Mouse (Mus musculus) embryonic facial prominence, embryonic 15.5 days (tissue): ENCODE results near the gene Smpdl3a. TPM values are rescaled to one million over a fixed set of nuclear protein-coding genes. Genes with fewer than 3 reads are reported as not detected.

ENCODE experiments used
- ATAC-seq: fragments of 200-750 bp; cut with Nextera tagmentation; 2 replicates; pipeline ENCODE4 v1.8.0; 2017; ENCODE audit warnings: low read depth, moderate TSS enrichment; ENCODE audit not compliant: insufficient number of reproducible peaks, low FRiP score, low TSS enrichment
- H3K27ac ChIP-seq: fragments of 300-500 bp; sonication (generic); replicated peaks from 2 replicates; pipeline ENCODE4 v1.5.1; 2015; ENCODE audit warnings: mild to moderate bottlenecking, inconsistent platforms
- H3K27me3 ChIP-seq: fragments of 300-500 bp; sonication (generic); 2 replicates; pipeline ENCODE4 v1.6.1; 2015; ENCODE audit warnings: inconsistent platforms
- H3K36me3 ChIP-seq: fragments of 300-500 bp; sonication (generic); 2 replicates; pipeline ENCODE4 v1.6.1; 2015; ENCODE audit warnings: mild to moderate bottlenecking, inconsistent platforms
- H3K4me1 ChIP-seq: fragments of 300-500 bp; sonication (generic); 2 replicates; pipeline ENCODE4 v1.6.1; 2015; ENCODE audit warnings: inconsistent platforms
- H3K4me2 ChIP-seq: fragments of 300-500 bp; sonication (generic); replicated peaks from 2 replicates; pipeline ENCODE4 v1.6.1; 2015; ENCODE audit warnings: mild to moderate bottlenecking, inconsistent platforms
- H3K4me3 ChIP-seq: fragments of 300-500 bp; sonication (generic); replicated peaks from 2 replicates; pipeline ENCODE4 v1.5.1; 2015; ENCODE audit warnings: mild to moderate bottlenecking, inconsistent platforms
- H3K9ac ChIP-seq: fragments of 300-500 bp; sonication (generic); 2 replicates; pipeline ENCODE4 v1.6.1; 2015; ENCODE audit warnings: inconsistent platforms
- H3K9me3 ChIP-seq: fragments of 300-500 bp; sonication (generic); replicated peaks from 2 replicates; pipeline ENCODE4 v1.6.1; 2016; ENCODE audit warnings: inconsistent platforms
- WGBS: fragments of 180-500 bp; shearing (Covaris S2); methylation state at CpG from one replicate; pipeline ENCODE4 v1.1.7; 2015; 5-methylcytosine and 5-hydroxymethylcytosine counted together
- polyA plus RNA-seq: library from polyadenylated mRNA; unstranded; fragments of >200 nt; fragmentation: Nextera tagmentation; extraction: Ambion mirVana; gene quantifications from 2 replicates; pipeline ENCODE4 v1.2.1, GENCODE M21; 2015

The Smpdl3a gene
- polyA plus RNA-seq, 1 experiment from 2014 or later: 22.4 TPM

DNA sequence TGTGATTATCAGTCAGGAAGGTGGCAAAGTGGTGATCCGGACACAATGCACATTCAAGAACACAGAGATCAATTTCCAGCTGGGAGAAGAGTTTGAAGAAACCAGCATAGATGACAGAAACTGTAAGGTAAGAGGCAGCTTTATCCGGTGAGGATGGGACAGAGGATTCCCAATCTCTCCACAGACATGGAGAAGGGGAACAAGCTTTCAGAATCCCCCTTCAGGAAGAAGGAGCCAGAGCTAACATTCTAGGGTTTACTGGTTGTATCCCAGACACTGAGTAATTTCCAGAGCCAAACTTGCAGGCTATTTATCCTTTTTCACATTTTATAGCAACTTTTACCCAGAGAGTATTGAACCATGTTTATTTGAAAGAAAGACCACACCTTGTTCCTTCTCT is 8.6 kb upstream of the Smpdl3a start:
- Histone ChIP-seq H3K4me3 (no peak overlapping the region), H3K27ac (no peak overlapping the region), H3K36me3 (no peaks in the 10 kb centered on the region), H3K9ac (no peak overlapping the region), H3K27me3 (no peaks in the 10 kb centered on the region), H3K4me1 (no peaks in the 10 kb centered on the region), H3K4me2 (no peak overlapping the region), H3K9me3 (no peaks in the 10 kb centered on the region)
- no peak for ATAC-seq
- whole genome bisulfite sequencing: 74% methylated on average over 2 of the region's 2 CpGs

DNA sequence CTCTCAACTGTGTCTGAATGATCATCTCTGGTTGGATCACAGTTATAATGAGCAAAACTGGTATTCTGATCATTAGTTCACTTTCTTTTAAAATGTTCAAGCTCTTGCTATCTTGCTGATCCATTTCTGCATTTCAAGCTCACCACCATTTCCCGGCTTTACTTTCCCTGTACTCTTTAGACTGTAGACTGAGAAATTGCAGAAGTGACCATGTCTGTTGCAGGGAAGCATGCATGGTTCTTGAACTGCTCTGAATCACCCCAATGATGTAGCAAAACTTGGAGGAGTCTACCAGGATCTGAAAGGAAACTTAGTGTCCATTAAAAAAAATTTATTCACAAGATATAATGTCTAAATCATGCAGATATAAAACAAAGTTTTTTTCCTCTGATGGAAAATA is 1.2 kb upstream of the Smpdl3a start:
- Histone ChIP-seq H3K27me3 (no peaks in the 10 kb centered on the region), H3K9ac (no peak overlapping the region), H3K4me2 (no peak overlapping the region), H3K4me1 (peaks cover 12% of the 10 kb centered on the region), H3K4me3 (no peak overlapping the region), H3K27ac (no peak overlapping the region), H3K36me3 (no peaks in the 10 kb centered on the region), H3K9me3 (no peaks in the 10 kb centered on the region)
- 94% methylated on average over 1 of the region's 1 CpGs for WGBS
- no peak for ATAC-seq

DNA sequence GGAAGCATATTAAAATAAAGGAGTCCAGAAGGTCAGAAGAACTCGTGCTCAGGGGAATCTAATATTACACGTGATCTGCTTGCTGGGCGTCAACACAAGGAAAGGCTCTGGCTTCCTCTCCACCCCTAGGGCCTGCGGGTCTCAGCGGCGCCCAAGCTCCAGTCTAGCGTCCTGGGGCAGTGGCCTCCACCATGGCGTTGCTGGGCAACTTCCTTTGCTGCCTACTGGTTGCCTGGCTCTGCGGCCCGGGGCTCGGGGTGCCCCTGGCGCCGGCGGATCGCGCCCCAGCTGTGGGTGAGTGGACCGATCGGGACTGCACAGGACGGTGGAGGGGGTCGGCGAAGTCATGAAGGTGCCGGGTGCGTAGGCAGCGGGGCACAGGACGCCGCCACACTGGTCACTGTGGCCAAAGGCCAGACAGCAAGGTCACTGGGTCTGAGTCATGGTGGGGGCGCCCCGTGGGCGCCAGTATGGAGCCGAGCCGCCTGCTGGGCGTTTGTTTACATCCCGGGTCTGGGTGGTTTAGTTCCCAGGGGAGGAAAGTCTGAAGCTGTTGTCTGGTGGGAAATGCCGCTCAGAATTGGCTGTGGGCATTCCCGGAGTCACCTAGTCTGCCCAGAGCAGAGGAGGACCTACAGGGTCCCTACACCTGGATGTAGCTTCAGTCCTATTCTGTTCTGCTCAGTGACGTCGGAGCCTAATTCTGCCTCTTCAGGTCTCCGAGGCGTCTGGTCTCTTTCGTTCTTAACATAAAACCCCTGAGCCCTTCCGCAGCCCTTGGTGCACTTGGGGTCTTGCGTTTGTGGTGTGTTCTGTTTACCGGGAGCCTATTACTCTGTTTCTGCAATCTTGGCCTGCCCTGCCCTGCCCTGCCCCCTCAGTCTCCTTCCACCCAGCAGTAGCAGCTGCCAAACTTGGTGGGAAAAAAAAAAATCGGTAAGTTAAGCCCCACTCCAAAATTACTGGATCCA is 641 bp downstream of the Smpdl3a start:
- peak overlapping the region; percentile 95 for H3K4me2 ChIP-seq
- H3K36me3 ChIP-seq: no peaks in the 10 kb centered on the region
- no peaks in the 10 kb centered on the region for H3K27me3 ChIP-seq
- H3K9me3 ChIP-seq: no peaks in the 10 kb centered on the region
- WGBS: under 1% methylated on average over 44 of the region's 44 CpGs
- peak; percentile 81 for ATAC-seq
- peak overlapping the region; percentile 63; the same call in 1 of the 2 replicates for H3K27ac ChIP-seq
- peak overlapping the region; percentile 55 for H3K9ac ChIP-seq
- peaks cover 12% of the 10 kb centered on the region for H3K4me1 ChIP-seq
- peak overlapping the region; percentile 54 for H3K4me3 ChIP-seq

DNA sequence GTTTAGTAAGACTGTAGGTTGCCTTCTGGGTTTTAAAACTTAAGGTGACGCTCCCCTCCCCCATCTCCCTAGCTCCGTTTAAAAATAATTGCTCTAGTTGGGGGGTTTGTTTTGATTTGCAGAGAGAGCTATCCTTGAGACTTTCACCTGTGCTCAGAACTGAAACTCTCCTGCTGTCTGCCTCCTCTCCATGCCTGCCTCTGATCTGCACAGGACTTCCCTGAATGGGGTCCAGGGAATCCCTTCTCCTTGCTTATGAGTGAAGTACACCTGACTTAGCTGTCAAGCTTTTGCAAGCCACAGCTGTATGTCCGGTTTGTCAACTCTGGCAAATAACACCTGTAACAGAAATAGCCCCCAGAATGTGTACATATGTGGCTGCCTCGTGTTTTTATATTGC is 1.4 kb downstream of the Smpdl3a start:
- peak overlapping the region; percentile 54 for H3K4me3 ChIP-seq
- peaks cover 12% of the 10 kb centered on the region for H3K4me1 ChIP-seq
- no peak overlapping the region for H3K9ac ChIP-seq
- no peaks in the 10 kb centered on the region for H3K36me3 ChIP-seq
- H3K27me3 ChIP-seq: no peaks in the 10 kb centered on the region
- no peak for ATAC-seq
- H3K27ac ChIP-seq: peak overlapping the region; percentile 63; the same call in 1 of the 2 replicates
- no peaks in the 10 kb centered on the region for H3K9me3 ChIP-seq
- 28% methylated on average over 4 of the region's 4 CpGs for WGBS
- peak overlapping the region; percentile 95 for H3K4me2 ChIP-seq

- no peaks in the 10 kb centered on the region for H3K36me3 ChIP-seq
- H3K4me3 ChIP-seq: 0 out of 2 replicates have a peak overlapping the region, but pooled peaks have one; percentile 54
- no peak overlapping the region for H3K9ac ChIP-seq
- no peaks in the 10 kb centered on the region for H3K27me3 ChIP-seq
- peaks cover 12% of the 10 kb centered on the region for H3K4me1 ChIP-seq
- no peak overlapping the region; the same call in 1 of the 2 replicates for H3K27ac ChIP-seq
- 38% methylated on average over 4 of the region's 4 CpGs for WGBS
- peak overlapping the region; percentile 95; the same call in 1 of the 2 replicates for H3K4me2 ChIP-seq
- H3K9me3 ChIP-seq: no peaks in the 10 kb centered on the region
- ATAC-seq: no peak
Measured at GRCm38 (mm10) chr10:57796057-57796456, 1.9 kb downstream of the Smpdl3a start.

GRCm38 (mm10) chr10:57799486-57799885 is 5.4 kb downstream of the Smpdl3a start:
- no peak for ATAC-seq
- no peaks in the 10 kb centered on the region for H3K9me3 ChIP-seq
- H3K9ac ChIP-seq: no peak overlapping the region
- H3K4me2 ChIP-seq: no peak overlapping the region
- no peaks in the 10 kb centered on the region for H3K27me3 ChIP-seq
- no peak overlapping the region for H3K27ac ChIP-seq
- H3K4me3 ChIP-seq: no peak overlapping the region
- H3K36me3 ChIP-seq: no peaks in the 10 kb centered on the region
- H3K4me1 ChIP-seq: peaks cover 12% of the 10 kb centered on the region
- WGBS: 93% methylated on average over 1 of the region's 1 CpGs

DNA sequence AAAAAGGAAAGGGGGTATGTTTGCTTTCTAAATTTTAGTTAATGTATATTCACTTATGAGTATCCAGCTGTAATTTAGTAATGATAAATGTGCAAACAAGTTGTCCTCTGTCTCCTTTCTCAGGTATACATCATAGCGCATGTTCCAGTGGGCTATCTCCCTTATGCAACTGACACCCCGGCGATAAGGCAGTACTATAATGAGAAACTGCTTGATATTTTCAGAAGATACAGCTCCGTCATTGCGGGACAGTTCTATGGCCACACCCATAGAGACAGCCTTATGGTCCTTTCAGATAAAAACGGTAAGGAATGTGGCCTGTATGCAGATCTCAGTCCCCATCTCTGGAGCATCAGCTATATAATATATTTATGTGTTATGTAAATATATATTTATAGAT is 13.6 kb downstream of the Smpdl3a start:
- Histone ChIP-seq H3K4me2 (no peak overlapping the region), H3K36me3 (no peaks in the 10 kb centered on the region), H3K9me3 (no peaks in the 10 kb centered on the region), H3K9ac (no peak overlapping the region), H3K4me1 (no peaks in the 10 kb centered on the region), H3K4me3 (no peak overlapping the region), H3K27ac (no peak overlapping the region), H3K27me3 (no peaks in the 10 kb centered on the region)
- no peak for ATAC-seq
- 93% methylated on average over 6 of the region's 6 CpGs for WGBS

GRCm38 (mm10) chr10:57812161-57812856 is 18.2 kb downstream of the Smpdl3a start:
- no peak overlapping the region for H3K4me2 ChIP-seq
- WGBS: 78% methylated on average over 5 of the region's 5 CpGs
- no peaks in the 10 kb centered on the region for H3K9me3 ChIP-seq
- no peaks in the 10 kb centered on the region for H3K4me1 ChIP-seq
- no peak for ATAC-seq
- no peak overlapping the region for H3K27ac ChIP-seq
- no peak overlapping the region for H3K4me3 ChIP-seq
- no peak overlapping the region for H3K9ac ChIP-seq
- no peaks in the 10 kb centered on the region for H3K27me3 ChIP-seq
- H3K36me3 ChIP-seq: no peaks in the 10 kb centered on the region

DNA sequence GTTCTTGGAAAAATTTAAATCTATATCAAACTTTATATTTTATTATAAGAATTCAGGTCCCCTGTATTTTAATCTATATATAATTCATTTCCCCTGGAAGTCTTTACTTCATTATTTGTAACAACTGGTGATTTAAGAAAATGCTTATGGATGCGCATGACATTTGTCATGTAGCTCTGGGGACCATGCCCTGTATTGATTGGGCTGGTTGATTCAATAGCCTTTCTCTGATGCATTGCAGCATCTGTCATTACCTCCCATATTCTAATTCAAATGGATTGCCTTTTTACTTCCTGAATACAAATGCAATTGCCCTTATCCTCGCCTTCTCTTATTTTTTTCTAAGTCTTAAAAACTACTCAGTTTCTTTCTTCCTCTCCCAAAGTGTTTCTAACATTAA is 20.2 kb downstream of the Smpdl3a start:
- H3K4me3 ChIP-seq: no peak overlapping the region
- no peak overlapping the region for H3K9ac ChIP-seq
- no peak for ATAC-seq
- H3K4me2 ChIP-seq: no peak overlapping the region
- H3K4me1 ChIP-seq: no peaks in the 10 kb centered on the region
- H3K27me3 ChIP-seq: no peaks in the 10 kb centered on the region
- no peaks in the 10 kb centered on the region for H3K9me3 ChIP-seq
- WGBS: 82% methylated on average over 2 of the region's 2 CpGs
- no peak overlapping the region for H3K27ac ChIP-seq
- H3K36me3 ChIP-seq: no peaks in the 10 kb centered on the region

DNA sequence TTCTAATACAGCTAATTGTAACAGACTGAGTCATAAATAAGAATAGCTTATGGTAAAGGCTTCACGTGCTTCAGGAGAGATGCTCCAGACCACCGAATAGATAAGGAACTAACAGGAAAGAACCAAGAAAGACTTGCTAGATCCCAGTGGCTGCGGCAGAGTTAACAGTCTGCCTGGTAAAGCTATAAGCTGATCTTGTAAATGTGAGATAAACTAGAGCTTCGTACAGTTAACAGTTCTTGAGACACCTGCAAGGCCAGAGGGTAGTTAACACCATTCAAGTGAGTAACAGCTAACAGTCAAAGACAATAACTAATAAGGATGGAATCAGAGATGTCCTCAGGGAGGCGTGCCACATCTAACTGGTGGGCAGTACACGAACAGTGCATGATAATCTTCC is 21.7 kb downstream of the Smpdl3a start:
- H3K9me3 ChIP-seq: no peaks in the 10 kb centered on the region
- H3K27ac ChIP-seq: no peak overlapping the region
- no peaks in the 10 kb centered on the region for H3K36me3 ChIP-seq
- WGBS: 83% methylated on average over 6 of the region's 6 CpGs
- no peaks in the 10 kb centered on the region for H3K4me1 ChIP-seq
- no peak overlapping the region for H3K4me3 ChIP-seq
- no peaks in the 10 kb centered on the region for H3K27me3 ChIP-seq
- no peak overlapping the region for H3K9ac ChIP-seq
- no peak overlapping the region for H3K4me2 ChIP-seq
- no peak for ATAC-seq

- Histone ChIP-seq H3K4me1 (no peaks in the 10 kb centered on the region), H3K27me3 (no peaks in the 10 kb centered on the region), H3K9me3 (no peaks in the 10 kb centered on the region), H3K4me3 (no peak overlapping the region), H3K4me2 (no peak overlapping the region), H3K9ac (no peak overlapping the region), H3K36me3 (no peaks in the 10 kb centered on the region), H3K27ac (no peak overlapping the region)
- no peak for ATAC-seq
- 86% methylated on average over 2 of the region's 2 CpGs for WGBS
Measured at GRCm38 (mm10) chr10:57819209-57819608, 25.1 kb downstream of the Smpdl3a start.
